Mouse (Mus musculus) liver, postnatal 0 days (tissue): ENCODE measurements around the gene Ltbr.

Source experiments
- CTCF ChIP-seq: sonication (generic); IDR thresholded peaks from 2 replicates; pipeline ENCODE4 v1.5.1; 2016; ENCODE audit warnings: antibody characterized with exemption, low read depth
- EP300 ChIP-seq: IDR thresholded peaks from 2 replicates; pipeline ENCODE4 v1.6.1; 2016; ENCODE audit warnings: antibody characterized with exemption, low read depth, mild to moderate bottlenecking

DNA sequence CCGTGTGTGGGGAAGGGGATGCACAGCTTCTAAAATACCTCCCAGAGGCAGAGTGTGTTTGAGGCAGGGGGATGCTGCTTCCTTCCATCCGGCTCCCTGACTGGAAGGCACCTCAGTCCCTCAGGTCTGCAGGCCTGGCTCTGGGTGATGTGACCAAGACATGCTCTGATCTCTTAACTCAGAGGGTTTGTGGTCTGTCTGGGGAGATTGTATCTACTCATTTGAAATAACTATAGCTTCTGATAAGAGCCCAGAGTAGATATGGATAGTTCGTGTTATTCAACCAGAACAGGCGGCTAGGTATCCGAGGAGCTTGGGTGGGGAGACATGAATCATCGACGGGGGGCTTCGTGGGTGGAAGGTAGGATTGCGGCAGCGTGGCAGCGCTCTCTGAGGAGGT, 39.5 kb upstream of the Ltbr start:
- TF ChIP-seq CTCF = no peak
- TF ChIP-seq EP300 = no peak
